Mouse (Mus musculus) spleen, postnatal 14 days (tissue): ENCODE data around the gene Olfr1368.
"Not testable (repeated sequence)": the region's sequence is repeated elsewhere in the genome, so short reads cannot be mapped to it uniquely, and the experiment has no call there.

ENCODE experiments used
- DNase-seq, 2 experiments: peaks; one replicate each; pipeline ENCODE4 v3.0.0; 2021 to 2022; ENCODE audit warnings: low spot score in 2 of 2

The Olfr1368 gene

DNA sequence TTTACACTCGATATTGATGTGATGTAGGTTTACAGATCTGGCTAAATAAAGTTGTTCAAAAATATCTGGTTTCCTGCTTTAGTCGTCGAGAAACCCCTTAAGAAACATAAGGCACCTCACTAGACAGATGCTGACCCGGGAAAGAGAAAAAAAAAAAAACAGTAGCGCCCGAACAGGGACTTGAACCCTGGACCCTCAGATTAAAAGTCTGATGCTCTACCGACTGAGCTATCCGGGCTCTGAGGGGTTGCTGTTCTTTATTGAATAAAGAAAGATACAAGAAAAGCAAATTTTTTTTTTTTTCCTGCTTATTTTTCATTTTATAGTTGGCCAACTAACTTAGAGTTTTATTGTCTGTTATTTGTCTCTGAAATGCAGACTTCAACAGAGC, 22.2 kb upstream of the Olfr1368 start:
- no peak for DNase-seq

DNA sequence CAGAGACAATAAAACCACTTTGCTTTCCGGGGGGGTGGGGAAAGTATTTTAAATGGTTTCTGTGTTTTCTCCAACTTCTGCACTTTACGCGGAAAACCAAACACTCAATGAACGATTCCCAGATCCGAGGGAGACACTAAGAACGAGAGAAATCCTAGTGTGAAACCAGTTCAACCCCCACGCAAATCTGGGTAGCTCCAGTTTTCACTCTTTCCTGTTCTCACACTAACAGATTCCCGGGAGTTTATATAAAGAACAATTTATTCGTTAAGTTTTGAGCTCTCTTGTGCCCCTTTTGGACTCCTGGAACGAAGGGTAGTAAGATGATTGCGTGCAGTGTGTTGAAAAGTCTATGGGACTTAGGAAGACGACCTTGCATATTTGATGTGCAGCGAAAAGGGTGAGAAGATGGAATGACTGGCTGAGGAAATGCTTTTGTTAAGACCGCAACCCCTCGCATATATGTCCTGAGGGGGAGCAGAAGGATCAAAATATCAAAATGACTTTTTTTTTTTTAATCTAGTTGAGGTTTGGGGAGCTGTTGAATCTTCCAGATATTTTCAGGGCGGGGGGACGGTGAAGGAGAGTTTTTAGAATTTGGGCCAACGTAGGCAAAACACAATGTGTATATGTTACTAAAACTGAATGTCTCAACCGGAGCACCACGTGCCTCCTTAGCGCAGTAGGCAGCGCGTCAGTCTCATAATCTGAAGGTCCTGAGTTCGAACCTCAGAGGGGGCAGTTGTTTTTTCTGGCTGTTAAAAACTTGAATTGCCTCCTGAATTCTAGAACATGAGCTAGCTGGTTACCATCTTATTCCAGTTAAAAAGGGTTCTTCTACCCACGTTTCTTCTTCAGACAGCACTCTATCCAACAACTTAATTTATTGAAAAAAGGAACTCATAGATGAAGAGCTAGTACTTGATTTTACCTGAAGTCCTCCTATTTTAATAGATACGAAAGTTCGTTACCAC, 21.6 kb upstream of the Olfr1368 start:
- DNase-seq, result peak; percentile 66 to 78

- DNase-seq, result no peak
Observed at GRCm38 (mm10) chr13:21162591-21162990, 16.9 kb upstream of the Olfr1368 start.

- no peak for DNase-seq
Observed at GRCm38 (mm10) chr13:21161591-21161990, 15.9 kb upstream of the Olfr1368 start.

- peak; percentile 83 to 89 for DNase-seq
Observed at GRCm38 (mm10) chr13:21160657-21161590, 15.3 kb upstream of the Olfr1368 start.

DNA sequence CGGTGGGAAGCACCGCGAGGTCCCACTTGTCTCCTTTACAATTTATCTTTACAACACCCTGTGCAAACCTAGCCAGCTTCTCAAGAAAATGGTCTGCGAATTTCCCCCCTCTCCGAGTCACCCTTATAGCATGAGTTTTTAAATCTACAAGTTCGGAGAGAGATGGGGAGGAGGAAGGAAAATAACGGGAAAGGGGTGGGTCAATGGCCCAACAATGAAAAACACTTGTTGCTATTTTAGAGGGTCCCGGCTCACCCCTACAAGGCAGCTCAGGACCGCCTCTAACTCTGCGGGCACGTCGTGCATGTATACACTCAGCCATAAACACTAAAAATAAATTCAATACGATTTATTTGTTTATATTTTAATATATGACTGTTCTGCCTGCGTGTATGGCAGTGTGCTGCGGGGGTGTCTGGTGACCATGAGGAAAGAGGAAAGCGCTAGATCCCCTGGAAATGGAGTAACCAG, 14.4 kb upstream of the Olfr1368 start:
- no peak for DNase-seq

- DNase-seq, result no peak
Observed at GRCm38 (mm10) chr13:21159475-21159819, 13.8 kb upstream of the Olfr1368 start.

GRCm38 (mm10) chr13:21158785-21159474, 13.3 kb upstream of the Olfr1368 start:
- DNase-seq, result peak; percentile 67 to 81

DNA sequence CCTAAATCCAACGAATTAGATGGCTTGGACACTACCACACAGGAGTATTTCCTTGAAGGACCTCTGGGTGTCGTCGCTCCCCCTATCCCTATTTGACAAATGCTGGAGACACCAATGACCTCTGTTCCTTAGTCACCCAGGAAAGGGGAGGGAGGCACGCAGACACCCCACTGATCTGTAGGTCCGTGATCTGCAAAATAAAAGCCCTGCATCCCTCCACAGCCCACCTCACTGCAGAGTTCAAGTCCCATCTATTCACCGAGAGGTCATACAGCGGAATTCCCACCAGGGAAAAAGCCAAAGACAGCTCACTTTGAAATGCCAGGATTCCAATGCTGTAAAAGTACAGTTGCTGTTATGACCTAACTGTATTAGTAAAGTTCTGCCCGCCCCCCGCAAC, 12.4 kb upstream of the Olfr1368 start:
- DNase-seq, result no peak

DNA sequence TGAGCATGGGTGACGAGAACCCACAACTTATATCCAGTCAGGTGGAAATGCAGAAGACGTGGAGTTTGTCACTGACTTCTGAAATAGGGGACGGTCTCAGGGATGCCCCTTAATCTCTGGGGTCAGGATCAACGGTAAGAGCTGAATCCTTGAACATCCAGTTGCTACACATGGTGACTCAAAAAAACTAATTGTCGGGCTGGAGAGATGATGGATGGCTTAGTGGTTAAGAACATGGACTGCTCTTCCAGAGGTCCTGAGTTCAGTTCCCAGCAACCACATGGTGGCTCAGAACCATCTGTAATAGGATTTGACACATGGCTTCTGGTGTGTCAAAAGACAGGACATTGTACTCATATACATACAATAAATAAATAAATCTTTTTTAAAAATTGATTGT, 10.2 kb upstream of the Olfr1368 start:
- no peak for DNase-seq

GRCm38 (mm10) chr13:21142421-21142820, 3.2 kb downstream of the Olfr1368 start:
- DNase-seq, result no peak

GRCm38 (mm10) chr13:21129339-21129738, 16.3 kb downstream of the Olfr1368 start, which contains the start of gene Olfr263:
Olfr263 (plus strand) TSS chr13:21129639.
- DNase-seq, result not testable (repeated sequence)

DNA sequence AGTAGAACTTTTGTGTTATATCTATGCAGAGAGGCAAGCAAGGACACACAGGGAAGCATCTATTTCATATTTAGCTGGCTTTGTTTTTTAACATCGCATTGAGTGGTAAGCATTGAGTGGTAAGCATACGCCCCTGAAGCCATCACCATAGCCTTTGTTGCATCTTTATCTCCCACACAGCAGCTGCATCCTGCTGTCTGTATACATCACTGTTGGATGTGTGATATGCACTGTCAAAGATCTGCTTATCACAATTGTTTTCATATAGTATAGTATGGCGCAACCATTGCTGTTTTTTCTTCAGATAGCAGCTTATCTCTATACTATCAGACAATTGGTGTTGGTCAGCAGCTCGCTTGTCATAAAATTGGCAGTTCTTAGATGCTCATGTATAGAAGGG, 31.5 kb downstream of the Olfr1368 start:
- no peak for DNase-seq

GRCm38 (mm10) chr13:21111183-21111582, 34.5 kb downstream of the Olfr1368 start, which contains the start of gene Olfr1369-ps1:
Olfr1369-ps1 (plus strand) TSS chr13:21111483.
- not testable (repeated sequence) for DNase-seq

DNA sequence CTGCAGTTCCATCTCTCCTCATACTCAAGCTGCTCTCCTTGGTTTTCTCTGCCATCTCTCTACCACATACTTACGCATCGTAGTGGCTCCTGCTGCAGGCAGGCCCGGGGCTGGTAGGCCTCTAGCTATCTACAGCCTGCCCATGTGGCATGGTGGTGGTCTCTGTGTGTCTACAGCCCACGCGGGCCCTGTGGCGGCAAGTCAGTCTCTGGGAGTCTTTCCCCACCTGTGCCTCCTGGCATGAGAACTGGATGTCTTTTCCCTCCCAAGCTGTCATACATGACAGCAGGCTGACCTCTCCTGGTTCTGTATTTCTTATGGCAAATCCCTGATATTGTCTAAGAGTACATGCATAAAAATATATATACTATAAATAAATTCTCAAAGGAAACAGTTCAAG, 35.2 kb downstream of the Olfr1368 start:
- no peak for DNase-seq

- DNase-seq, result no peak
Observed at GRCm38 (mm10) chr13:21109759-21110158, 35.9 kb downstream of the Olfr1368 start.
